Mouse (Mus musculus): Measurements from ENCODE around the gene Zp3.

DNA sequence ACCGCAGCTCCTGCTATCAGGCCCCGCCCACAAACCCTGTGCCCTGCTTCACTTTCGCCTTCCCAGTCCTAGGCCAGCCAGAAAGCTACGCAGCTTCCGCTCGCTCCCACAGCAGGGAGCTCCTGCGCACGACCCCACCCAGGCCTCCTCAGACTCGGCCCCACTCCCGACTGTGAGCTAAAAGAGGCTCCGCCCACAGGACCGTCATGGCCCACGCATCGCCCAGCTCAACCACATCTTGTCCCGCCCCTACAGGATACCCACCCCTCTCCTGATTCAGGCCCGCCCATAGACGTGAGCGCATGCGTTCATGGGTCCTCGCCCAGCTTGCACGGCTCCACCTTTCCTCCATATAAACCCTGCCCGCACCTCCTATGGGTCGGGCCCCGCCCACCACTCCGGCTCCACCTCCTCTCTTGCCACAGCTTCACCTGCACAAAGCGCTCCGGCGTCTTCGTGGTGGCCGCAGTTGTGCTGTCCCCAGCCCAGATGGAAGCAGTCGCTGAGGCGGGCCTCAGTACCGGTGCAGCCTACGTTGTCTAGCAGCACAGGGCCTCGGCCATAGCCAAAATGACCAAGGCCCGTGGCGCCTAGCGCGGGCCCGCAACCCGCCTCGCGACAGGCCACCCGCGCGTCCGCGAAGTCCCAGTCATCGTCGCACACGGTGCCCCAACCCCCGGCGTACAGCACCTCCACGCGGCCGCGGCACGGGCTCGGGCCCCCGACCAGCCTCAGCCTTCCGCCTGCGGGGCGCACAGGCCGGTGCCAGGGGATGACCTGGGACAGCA, 17.2 kb upstream of the Zp3 start:
- peak; percentile 94 for TF ChIP-seq POLR2A (IDR thresholded peaks at IDR 0.05; ENCODE audit: insufficient read depth, low read depth, low read length)
- TF ChIP-seq EP300 (IDR thresholded peaks at IDR 0.05; ENCODE audit: insufficient read depth, low read depth, low read length): peak; percentile 71; the same call in 1 of the 2 replicates
- peak; percentile 28; the same call in 1 of the 2 replicates for TF ChIP-seq CTCF (IDR thresholded peaks at IDR 0.05)
